Mouse (Mus musculus) limb, embryonic 10.5 days (tissue): ENCODE measurements around the gene Asl. TPM values are rescaled to one million over a fixed set of nuclear protein-coding genes. Genes with fewer than 3 reads are reported as not detected.

Experiments used
- DNase-seq: peaks from one replicate; pipeline ENCODE4 v3.0.0-alpha.2; 2017; ENCODE audit warnings: low spot score
- H3K27ac ChIP-seq: fragments of 300-500 bp; sonication (generic); 2 replicates; pipeline ENCODE4 v1.5.1; 2016; ENCODE audit warnings: mild to moderate bottlenecking
- H3K27me3 ChIP-seq: fragments of 300-500 bp; sonication (generic); 2 replicates; pipeline ENCODE4 v1.6.1; 2016; ENCODE audit warnings: low read depth, mild to moderate bottlenecking; ENCODE audit not compliant: poor library complexity, severe bottlenecking
- H3K36me3 ChIP-seq: fragments of 300-500 bp; sonication (generic); 2 replicates; pipeline ENCODE4 v1.6.1; 2016; ENCODE audit warnings: mild to moderate bottlenecking, moderate library complexity
- H3K4me1 ChIP-seq: fragments of 300-500 bp; sonication (generic); 2 replicates; pipeline ENCODE4 v1.6.1; 2016
- H3K4me3 ChIP-seq: fragments of 300-500 bp; sonication (generic); 2 replicates; pipeline ENCODE4 v1.5.1; 2016; ENCODE audit warnings: mild to moderate bottlenecking, moderate library complexity
- H3K9me3 ChIP-seq: fragments of 300-500 bp; sonication (generic); replicated peaks from 2 replicates; pipeline ENCODE4 v1.6.1; 2016; ENCODE audit warnings: mild to moderate bottlenecking
- WGBS: fragments of 180-500 bp; shearing (Covaris S2); methylation state at CpG from one replicate; pipeline ENCODE4 v1.1.7; 2016; 5-methylcytosine and 5-hydroxymethylcytosine counted together
- polyA plus RNA-seq: library from polyadenylated mRNA; unstranded; fragments of >200 nt; fragmentation: Nextera tagmentation; extraction: Ambion mirVana; gene quantifications from 2 replicates; pipeline ENCODE4 v1.2.1, GENCODE M21; 2016

Gene Asl
- polyA plus RNA-seq, 1 experiment from 2014 or later, result 26.1 TPM

GRCm38 (mm10) chr5:129993374-129993773, 35.7 kb downstream of the Asl start:
- no peaks in the 10 kb centered on the region for H3K9me3 ChIP-seq
- WGBS, result 95% methylated on average over 14 of the region's 14 CpGs

GRCm38 (mm10) chr5:129991898-129992297, 37.1 kb downstream of the Asl start:
- Histone ChIP-seq H3K9me3 (no peaks in the 10 kb centered on the region), H3K27ac (no peak overlapping the region), H3K4me1 (no peaks in the 10 kb centered on the region), H3K27me3 (no peaks in the 10 kb centered on the region), H3K36me3 (peaks cover 82% of the 10 kb centered on the region), H3K4me3 (no peak overlapping the region)
- DNase-seq, result no peak
- 95% methylated on average over 5 of the region's 5 CpGs for WGBS

More at GRCm38 (mm10) chr5:129993374-129993773, 35.7 kb downstream of the Asl start:
- Histone ChIP-seq H3K36me3 (peaks cover 81% of the 10 kb centered on the region), H3K4me1 (no peaks in the 10 kb centered on the region), H3K4me3 (no peak overlapping the region), H3K27me3 (no peaks in the 10 kb centered on the region), H3K27ac (no peak overlapping the region)
- DNase-seq, result no peak

- Histone ChIP-seq H3K9me3 (no peaks in the 10 kb centered on the region), H3K36me3 (peaks cover 75% of the 10 kb centered on the region), H3K4me1 (no peaks in the 10 kb centered on the region), H3K4me3 (no peak overlapping the region), H3K27ac (no peak overlapping the region), H3K27me3 (no peaks in the 10 kb centered on the region)
- DNase-seq, result no peak
- WGBS, result 92% methylated on average over 13 of the region's 13 CpGs
Measured at GRCm38 (mm10) chr5:129989376-129989775, 39.7 kb downstream of the Asl start.

DNA sequence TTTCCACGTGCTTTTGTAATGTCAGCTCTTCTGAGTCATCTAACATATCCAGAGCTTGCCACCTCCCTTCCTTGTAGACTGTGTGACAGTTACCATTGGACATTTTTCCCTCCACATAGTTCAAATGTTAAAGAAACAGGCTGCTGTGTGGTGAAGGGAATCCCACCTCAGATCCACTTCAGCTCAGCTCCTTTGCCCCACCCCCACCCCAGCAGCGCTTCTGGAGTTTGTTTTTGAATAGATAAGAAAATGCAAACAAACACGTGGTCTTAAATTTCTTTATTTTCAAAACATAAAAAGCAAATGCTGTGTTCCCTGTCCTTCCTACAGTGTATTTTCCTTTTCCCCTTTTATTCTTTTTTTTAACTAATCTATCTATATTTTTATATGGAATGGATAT, 48.8 kb downstream of the Asl start:
- peaks cover 29% of the 10 kb centered on the region for H3K36me3 ChIP-seq
- no peaks in the 10 kb centered on the region for H3K4me1 ChIP-seq
- H3K27me3 ChIP-seq, result no peaks in the 10 kb centered on the region
- DNase-seq, result no peak
- WGBS, result 65% methylated on average over 3 of the region's 3 CpGs
- H3K9me3 ChIP-seq, result no peaks in the 10 kb centered on the region
- H3K4me3 ChIP-seq, result no peak overlapping the region
- H3K27ac ChIP-seq, result no peak overlapping the region

DNA sequence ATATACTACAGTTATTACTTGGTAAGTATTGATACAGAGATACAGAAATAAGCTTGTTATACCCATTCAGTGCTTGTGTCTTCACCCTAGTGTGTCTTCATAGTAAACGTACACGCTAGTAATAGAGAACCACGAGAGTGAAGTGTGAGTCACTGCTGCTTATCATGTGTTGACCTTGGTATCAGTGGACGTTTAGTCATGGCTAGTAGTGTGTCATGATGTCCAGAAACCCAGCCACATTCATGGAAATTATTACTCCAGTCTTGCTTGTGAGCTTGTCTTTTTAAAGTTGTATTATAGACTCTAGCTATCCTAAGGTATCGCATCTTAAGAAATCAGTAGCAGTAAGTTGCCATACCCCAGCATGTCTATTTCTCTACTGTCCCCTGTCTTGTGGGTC, 50.4 kb downstream of the Asl start:
- Histone ChIP-seq H3K9me3 (no peaks in the 10 kb centered on the region), H3K36me3 (peaks cover 28% of the 10 kb centered on the region), H3K27me3 (no peaks in the 10 kb centered on the region), H3K27ac (no peak overlapping the region), H3K4me3 (no peak overlapping the region), H3K4me1 (no peaks in the 10 kb centered on the region)
- WGBS, result 93% methylated on average over 5 of the region's 5 CpGs
- DNase-seq, result no peak

GRCm38 (mm10) chr5:129977768-129978167, 51.3 kb downstream of the Asl start:
- Histone ChIP-seq H3K36me3 (peaks cover 25% of the 10 kb centered on the region), H3K4me1 (no peaks in the 10 kb centered on the region), H3K9me3 (no peaks in the 10 kb centered on the region), H3K4me3 (no peak overlapping the region), H3K27me3 (no peaks in the 10 kb centered on the region), H3K27ac (no peak overlapping the region)
- WGBS, result 83% methylated on average over 4 of the region's 4 CpGs
- no peak for DNase-seq

- no peak overlapping the region for H3K4me3 ChIP-seq
- no peak overlapping the region for H3K27ac ChIP-seq
- H3K9me3 ChIP-seq, result no peaks in the 10 kb centered on the region
- H3K36me3 ChIP-seq, result peaks cover 33% of the 10 kb centered on the region
- no peak for DNase-seq
- WGBS, result 93% methylated on average over 4 of the region's 4 CpGs
- no peaks in the 10 kb centered on the region for H3K27me3 ChIP-seq
- H3K4me1 ChIP-seq, result no peaks in the 10 kb centered on the region
Measured at GRCm38 (mm10) chr5:129974866-129975311, 54.2 kb downstream of the Asl start.

DNA sequence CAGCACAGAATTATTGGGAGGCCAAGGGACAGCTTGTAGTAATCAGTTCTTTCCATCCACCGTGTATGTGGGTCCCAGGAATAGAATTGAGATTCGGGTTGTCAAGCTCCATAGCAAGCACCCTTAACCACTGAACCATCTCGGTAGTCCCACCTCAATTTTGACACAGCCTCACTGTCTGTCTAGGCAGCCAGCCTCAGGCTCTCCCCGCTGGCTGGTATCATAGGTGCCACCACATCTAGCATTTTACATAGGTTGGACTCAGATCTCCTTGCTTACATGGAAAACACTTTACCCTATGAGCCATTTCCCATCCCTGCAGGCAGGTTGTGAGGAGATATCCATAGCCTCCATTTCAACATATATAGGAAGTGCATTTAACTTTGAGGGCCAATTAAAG, 54.7 kb downstream of the Asl start:
- DNase-seq, result no peak
- Histone ChIP-seq H3K36me3 (peaks cover 33% of the 10 kb centered on the region), H3K4me1 (no peaks in the 10 kb centered on the region), H3K27ac (no peak overlapping the region), H3K27me3 (no peaks in the 10 kb centered on the region), H3K4me3 (no peak overlapping the region), H3K9me3 (no peaks in the 10 kb centered on the region)
- WGBS, result 93% methylated on average over 4 of the region's 4 CpGs

DNA sequence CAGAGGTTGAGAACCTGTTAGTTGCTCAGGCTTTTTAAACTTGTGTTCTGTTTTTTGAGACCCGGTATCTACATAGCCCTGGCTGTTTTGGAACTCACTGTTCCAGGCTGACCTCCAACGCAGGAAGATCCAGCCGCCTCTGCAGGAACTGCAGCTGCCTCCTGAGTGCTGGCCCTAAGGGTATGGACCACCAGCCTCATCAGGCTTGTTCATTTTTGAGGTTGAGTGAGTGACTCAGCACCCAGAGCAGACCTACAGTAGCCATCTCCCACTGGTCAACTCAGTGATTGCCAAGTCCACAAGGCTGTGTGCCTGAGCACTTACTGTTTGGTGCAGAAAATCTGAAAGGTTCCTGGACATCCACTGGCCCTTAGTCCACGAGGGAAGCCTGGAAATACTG, 57.6 kb downstream of the Asl start:
- Histone ChIP-seq H3K4me3 (no peak overlapping the region), H3K4me1 (0 out of 2 replicates have a peak, but pooled peaks cover under 1% of the 10 kb centered on the region), H3K36me3 (peaks cover 33% of the 10 kb centered on the region), H3K9me3 (no peaks in the 10 kb centered on the region), H3K27ac (no peak overlapping the region), H3K27me3 (no peaks in the 10 kb centered on the region)
- 90% methylated on average over 4 of the region's 4 CpGs for WGBS
- DNase-seq, result no peak

DNA sequence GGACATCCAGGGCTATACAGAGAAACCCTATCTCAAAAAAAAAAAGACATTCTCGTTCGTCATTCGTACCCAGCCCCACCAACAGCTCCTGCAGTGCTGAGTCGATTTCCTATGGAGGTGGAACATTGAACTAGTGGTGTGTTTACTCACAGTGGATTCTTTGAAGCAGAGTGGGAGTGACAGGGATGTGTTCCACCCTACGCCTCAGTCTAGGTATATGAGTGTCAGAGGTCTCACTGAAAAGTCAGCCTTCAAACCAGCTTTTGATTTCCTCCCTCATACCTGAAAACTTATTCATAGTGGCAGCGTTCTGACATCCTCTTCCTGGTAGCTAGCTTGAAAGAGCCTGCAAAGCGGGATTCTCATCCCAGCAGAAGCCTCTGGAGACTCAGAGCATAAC, 60.6 kb downstream of the Asl start:
- no peak overlapping the region for H3K4me3 ChIP-seq
- WGBS, result 90% methylated on average over 7 of the region's 7 CpGs
- H3K36me3 ChIP-seq, result peaks cover 18% of the 10 kb centered on the region
- no peaks in the 10 kb centered on the region for H3K27me3 ChIP-seq
- H3K4me1 ChIP-seq, result 0 out of 2 replicates have a peak, but pooled peaks cover 3% of the 10 kb centered on the region
- no peak for DNase-seq
- no peak overlapping the region for H3K27ac ChIP-seq
- no peaks in the 10 kb centered on the region for H3K9me3 ChIP-seq

DNA sequence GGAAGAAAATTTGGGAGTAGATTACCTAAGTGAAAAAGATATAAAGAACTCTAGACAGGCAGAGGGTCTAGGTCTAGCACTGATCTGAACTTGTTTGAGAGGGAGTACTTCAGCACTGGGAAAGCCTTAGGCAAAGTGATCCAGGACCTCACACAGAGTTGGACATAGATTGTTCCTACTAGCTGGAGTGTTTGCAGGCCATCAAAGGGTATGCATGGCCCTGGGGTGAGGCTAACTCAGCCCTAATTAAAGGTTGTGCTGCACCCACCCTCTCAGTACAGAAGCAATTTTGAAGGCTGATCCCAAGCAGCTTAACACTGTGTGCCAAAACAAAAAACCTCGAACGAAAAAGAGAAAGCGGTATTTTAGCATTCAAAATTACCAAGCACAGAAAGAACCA, 62.6 kb downstream of the Asl start:
- 88% methylated on average over 3 of the region's 3 CpGs for WGBS
- Histone ChIP-seq H3K36me3 (peaks cover 2% of the 10 kb centered on the region), H3K27me3 (no peaks in the 10 kb centered on the region), H3K9me3 (no peaks in the 10 kb centered on the region), H3K4me3 (no peak overlapping the region), H3K4me1 (0 out of 2 replicates have a peak, but pooled peaks cover 3% of the 10 kb centered on the region), H3K27ac (no peak overlapping the region)
- no peak for DNase-seq

DNA sequence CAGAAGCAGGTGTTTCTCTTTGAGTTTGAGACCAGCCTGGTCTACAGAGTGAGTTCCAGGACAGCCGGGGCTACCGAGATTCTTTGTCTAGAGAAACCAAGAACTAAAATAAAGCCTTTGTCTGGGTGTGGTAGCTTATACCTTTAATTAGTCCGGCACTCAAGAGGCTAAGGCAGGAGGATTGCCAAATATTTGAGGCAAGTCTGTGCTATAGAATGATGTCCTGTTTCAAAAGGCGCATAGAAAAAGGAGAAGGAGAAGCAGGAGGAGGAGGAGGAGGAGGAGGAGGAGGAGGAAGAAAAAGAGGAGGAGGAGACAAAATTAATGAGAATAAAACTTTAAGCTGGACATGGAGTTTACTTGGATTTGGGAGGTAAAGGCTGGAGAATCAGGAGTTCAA, 65.8 kb downstream of the Asl start:
- peaks cover 25% of the 10 kb centered on the region for H3K36me3 ChIP-seq
- H3K27ac ChIP-seq, result no peak overlapping the region
- WGBS, result 94% methylated on average over 4 of the region's 4 CpGs
- H3K4me1 ChIP-seq, result 0 out of 2 replicates have a peak, but pooled peaks cover 3% of the 10 kb centered on the region
- no peak overlapping the region for H3K4me3 ChIP-seq
- H3K27me3 ChIP-seq, result no peaks in the 10 kb centered on the region
- no peaks in the 10 kb centered on the region for H3K9me3 ChIP-seq
- DNase-seq, result no peak
